Mouse (Mus musculus): ENCODE data around the gene Tmcc3.
"Not testable (repeated sequence)": the region's sequence is repeated elsewhere in the genome, so short reads cannot be mapped to it uniquely, and the experiment has no call there.

The Tmcc3 gene

DNA sequence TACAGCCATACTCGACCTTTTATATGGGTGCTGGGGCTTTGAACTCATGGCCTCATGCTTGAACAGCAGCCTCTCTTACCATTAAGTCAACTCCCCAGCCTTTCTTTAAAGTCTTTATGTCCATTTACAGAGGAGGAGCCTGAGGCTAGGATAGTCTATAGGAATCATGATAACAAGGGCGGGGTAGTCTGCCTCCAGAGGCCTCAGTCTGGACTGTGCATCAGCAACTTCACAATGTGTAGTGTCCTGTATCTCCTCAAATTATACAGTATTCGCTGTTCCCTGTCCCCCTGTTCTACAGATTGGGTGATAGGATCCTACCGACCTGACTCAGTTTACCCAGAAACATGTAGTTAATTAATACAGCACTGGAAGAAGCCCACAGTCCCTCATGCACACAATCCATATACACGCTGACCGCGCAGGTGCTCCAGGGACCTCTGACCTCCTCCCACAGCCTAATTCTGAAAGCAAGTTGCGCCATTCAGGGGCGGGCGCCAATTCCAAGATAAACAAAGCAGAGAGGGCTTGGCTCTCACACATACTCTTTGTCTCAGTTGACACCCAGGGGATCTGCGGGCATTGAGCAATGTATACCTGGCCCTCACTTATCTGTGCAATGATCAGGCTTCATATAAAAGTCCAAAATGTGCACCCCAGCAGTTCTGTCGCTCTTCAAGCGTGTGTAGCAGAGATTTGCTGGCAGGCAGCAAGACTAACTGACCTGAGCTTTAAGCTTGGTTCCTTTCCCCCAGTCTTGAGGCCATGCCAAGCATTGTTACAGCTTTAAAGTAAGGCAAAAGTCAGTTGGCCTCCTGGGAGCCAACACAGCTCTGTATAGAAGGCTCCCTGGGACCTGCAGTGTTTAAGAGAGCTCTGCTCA, 262.9 kb downstream of the Tmcc3 start:
- no peak for DNase-seq (ENCODE audit: extremely low read depth, low read depth)

GRCm38 (mm10) chr10:94575958-94576357, 264.2 kb downstream of the Tmcc3 start:
- DNase-seq (ENCODE audit: extremely low read depth, low read depth) = no peak

- DNase-seq (ENCODE audit: extremely low read depth, low read depth) = no peak
Measured at GRCm38 (mm10) chr10:94578870-94579269, 267.1 kb downstream of the Tmcc3 start.

GRCm38 (mm10) chr10:94581384-94581783, 269.6 kb downstream of the Tmcc3 start:
- DNase-seq (ENCODE audit: extremely low read depth, low read depth) = no peak

DNA sequence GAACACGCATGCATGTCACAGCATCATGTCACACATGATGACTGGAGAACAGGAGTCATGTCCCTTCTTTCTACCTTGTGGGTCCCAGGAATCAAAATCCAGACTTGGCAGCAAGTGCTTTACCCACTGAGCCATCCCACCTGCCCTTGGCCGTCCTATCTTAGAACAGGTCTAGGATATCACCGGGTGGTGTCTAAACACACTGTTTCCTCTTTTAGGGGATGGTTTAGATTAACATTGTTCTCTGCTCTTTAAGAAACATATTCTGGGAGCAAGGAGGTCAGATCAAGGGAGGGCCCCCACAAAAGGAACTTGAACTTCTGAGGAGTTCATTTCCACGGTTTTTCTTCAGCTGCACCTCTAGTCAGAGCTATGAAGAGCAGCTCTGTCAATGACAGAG, 272.0 kb downstream of the Tmcc3 start:
- DNase-seq (ENCODE audit: extremely low read depth, low read depth) = no peak

DNA sequence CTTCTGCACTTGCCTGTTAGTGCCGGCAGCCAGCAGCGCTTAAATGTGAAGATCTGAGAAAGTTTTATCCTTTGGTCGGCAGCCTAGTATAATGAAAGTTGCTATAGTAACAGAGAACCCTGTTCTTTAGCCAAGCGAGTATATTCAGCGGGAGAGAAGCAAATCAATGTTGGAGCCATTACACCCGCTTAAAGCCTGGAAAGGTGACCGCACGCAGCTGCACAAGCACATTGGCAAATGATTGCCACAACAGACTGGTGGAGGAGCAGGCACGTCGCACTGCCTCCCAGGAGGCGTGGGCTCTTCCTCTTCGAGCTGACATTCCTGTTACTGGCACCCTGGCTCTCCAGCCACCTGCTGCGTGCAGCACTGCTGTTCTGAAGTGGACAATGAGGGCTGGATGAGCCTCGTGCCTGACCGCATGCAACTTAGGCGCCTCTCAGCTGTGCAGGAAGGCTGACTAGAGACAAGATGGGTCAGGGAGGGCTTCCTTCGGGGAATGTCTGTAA, 273.2 kb downstream of the Tmcc3 start:
- no peak for DNase-seq (ENCODE audit: extremely low read depth, low read depth)

- no peak for DNase-seq (ENCODE audit: extremely low read depth, low read depth)
Measured at GRCm38 (mm10) chr10:94585819-94586218, 274.1 kb downstream of the Tmcc3 start.

GRCm38 (mm10) chr10:94588976-94589375, 277.2 kb downstream of the Tmcc3 start:
- DNase-seq (ENCODE audit: extremely low read depth, low read depth) = no peak

GRCm38 (mm10) chr10:94595705-94596104, 284.0 kb downstream of the Tmcc3 start:
- DNase-seq (ENCODE audit: extremely low read depth, low read depth) = no peak

DNA sequence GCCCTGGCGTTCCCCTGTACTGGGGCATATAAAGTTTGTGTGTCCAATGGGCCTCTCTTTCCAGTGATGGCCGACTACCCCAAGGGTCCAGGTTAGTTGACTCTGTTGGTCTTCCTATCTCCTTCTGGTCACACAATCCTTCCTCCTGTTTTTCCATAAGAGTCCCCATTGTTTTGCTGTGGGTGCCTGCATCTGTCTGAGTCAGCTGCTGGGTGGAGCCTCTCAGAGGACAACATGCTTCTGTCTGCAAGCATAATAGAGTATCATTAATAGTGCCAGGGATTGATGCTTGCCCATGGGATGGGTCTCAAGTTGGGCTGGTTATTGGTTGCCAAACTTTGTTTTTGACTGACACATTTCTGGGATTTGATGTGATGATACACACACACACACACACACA, 288.1 kb downstream of the Tmcc3 start:
- DNase-seq (ENCODE audit: extremely low read depth, low read depth) = not testable (repeated sequence)

DNA sequence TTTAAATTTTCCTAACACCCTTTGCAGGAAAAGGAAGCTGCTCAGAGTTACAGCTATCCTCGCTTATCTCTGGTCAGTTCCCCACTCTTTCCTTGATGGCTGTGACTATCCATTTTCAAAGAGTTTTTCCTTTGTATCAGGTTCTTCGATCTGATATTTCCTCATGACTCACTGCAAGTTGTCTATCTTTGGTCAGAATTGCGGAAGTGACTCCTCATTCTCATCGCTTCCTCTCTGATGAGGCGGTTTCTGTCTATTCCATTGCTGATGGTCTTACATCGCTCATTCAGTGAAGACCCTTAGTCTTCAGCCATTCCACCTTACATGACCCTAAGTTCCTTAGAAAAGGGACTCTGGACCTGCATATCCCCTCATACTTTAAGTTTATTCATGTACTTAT, 289.3 kb downstream of the Tmcc3 start:
- DNase-seq (ENCODE audit: extremely low read depth, low read depth) = peak; percentile 34

DNA sequence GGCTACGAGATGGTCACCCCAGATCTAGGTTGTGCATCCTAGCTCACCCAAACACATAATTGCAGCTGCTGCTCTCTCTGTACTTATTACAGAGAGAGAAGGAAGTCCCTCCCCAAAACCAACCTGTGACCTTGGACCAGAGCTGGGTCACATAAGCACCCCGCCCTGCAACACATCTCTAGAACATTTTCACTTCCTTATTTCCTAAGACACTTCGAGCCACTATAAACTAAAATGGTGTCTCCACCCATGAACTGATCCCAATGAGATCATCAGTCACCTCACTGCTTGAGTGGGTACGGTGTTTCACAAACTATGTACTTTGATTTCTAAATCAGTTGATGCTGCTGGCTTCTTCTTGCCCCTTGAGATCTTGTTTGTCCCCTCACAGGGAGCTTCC, 293.7 kb downstream of the Tmcc3 start:
- DNase-seq (ENCODE audit: extremely low read depth, low read depth) = peak; percentile 25

DNA sequence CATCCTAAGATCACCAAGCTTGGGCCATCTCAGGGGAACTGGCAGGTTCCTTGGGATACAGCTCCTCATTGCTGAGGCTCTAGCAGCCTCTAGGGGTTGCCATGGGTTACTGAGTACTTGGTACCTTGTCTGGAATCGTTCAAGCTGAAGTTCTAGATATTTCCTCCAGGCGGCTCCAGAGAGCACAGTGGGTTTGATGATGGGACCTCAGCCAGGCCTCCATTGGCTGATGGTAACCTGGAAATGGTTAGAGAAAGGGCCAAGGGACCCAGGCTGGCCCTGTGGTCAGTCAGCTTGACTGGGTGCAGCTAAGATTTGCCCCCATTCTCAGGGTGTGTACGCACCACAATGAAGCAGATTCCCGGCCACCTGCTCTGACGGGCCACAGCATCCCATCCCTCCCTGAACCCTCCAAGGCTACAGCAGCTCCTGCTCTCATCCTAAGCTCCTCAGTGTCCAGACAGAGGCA, 297.6 kb downstream of the Tmcc3 start:
- DNase-seq (ENCODE audit: extremely low read depth, low read depth) = peak; percentile 39

DNA sequence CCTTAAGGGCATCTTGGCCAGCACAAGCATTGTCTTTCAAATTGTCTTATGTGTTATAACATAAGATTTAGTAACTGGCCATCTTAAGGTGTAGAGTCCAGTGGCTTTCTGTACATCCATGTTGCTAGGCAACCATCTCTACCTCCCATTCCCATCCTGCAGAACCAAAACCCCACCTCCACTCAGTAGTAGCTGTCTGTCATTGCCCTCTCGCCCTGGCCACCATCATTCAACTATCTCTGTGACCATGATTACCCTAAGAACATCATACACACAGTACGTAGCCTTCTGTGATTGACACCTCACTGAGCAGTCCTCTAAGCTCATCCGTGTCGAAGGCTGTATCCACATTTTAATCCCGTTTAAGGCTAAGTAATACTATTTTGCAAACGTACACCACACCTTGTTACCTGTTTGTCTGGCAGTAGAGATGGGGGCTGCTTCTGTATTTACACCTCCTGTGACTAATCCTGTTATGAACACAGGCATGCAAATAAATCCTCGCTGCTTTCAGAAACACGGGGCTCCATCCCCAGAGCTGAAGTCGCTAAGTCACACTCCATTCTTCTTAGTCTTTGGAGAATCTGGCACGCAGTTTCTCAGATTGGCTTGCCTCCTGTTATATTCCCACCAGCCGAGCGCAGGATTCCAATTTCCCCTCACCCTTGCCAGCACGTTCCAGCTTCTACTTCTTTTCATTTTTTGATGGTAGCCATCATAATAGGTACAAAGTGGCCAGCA, 299.6 kb downstream of the Tmcc3 start:
- no peak for DNase-seq (ENCODE audit: extremely low read depth, low read depth)

GRCm38 (mm10) chr10:94611969-94612440, 300.3 kb downstream of the Tmcc3 start:
- no peak for DNase-seq (ENCODE audit: extremely low read depth, low read depth)

DNA sequence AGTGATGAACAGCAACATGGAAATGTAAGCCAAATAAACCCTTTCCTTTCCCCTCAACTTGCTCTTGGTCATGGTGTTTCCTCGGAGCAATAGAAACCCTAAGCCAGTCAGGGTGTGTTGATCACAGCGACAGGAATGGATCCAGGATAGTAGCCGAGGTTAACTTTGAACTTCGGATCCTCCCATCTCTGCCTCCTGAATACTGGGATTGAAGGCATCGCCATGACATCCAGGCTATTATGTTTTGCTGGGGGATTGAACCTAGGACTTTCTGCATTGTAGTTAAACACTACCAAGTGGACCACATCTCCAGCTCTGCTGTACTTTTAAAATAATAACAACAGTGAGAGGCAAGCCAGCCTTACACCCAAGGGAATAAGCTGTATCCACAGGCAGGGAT, 307.8 kb downstream of the Tmcc3 start:
- no peak for DNase-seq (ENCODE audit: extremely low read depth, low read depth)

DNA sequence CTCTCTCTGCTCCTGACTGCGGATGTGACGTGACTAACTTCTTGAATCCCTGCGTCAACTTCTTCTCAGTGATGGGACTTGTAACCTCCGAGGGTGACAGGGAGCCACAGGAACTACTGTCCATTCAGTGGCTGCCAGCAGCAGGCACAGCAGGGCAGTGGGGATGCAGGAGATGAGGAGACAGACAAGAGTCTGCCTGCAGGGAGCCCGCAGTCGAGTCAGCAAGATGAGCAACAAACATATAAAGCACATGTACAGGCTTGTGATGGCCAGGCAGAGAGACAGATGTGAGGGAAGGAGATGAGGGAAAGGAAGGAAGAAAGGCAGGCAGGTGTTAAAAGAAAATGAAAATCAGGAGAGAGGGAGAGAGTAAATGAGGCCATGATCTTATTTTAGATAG, 308.8 kb downstream of the Tmcc3 start:
- no peak for DNase-seq (ENCODE audit: extremely low read depth, low read depth)

- no peak for DNase-seq (ENCODE audit: extremely low read depth, low read depth)
Measured at GRCm38 (mm10) chr10:94621420-94622225, 309.9 kb downstream of the Tmcc3 start.

- no peak for DNase-seq (ENCODE audit: extremely low read depth, low read depth)
Measured at GRCm38 (mm10) chr10:94622281-94622680, 310.5 kb downstream of the Tmcc3 start.

GRCm38 (mm10) chr10:94622828-94623227, 311.1 kb downstream of the Tmcc3 start:
- no peak for DNase-seq (ENCODE audit: extremely low read depth, low read depth)

- DNase-seq (ENCODE audit: extremely low read depth, low read depth) = no peak
Measured at GRCm38 (mm10) chr10:94623617-94624016, 311.9 kb downstream of the Tmcc3 start.
